Mouse (Mus musculus) liver, embryonic 14.5 days (tissue): ENCODE results near the gene Gng11. TPM values are rescaled to one million over a fixed set of nuclear protein-coding genes. Genes with fewer than 3 reads are reported as not detected.

Experiments
- ATAC-seq: fragments of 200-750 bp; cut with Nextera tagmentation; 2 replicates; pipeline ENCODE4 v1.8.0; 2017; ENCODE audit warnings: moderate number of reproducible peaks, mild to moderate bottlenecking, moderate library complexity; ENCODE audit not compliant: insufficient read depth
- DNase-seq, 3 experiments: peaks; one replicate each; pipeline ENCODE4 v3.0.0-alpha.2; 2012 to 2013; ENCODE audit warnings: low read depth in 3 of 3, low spot score in 3 of 3
- H3K27ac ChIP-seq: fragments of 300-500 bp; sonication (generic); 2 replicates; pipeline ENCODE4 v1.5.1; 2014; ENCODE audit warnings: moderate library complexity, mild to moderate bottlenecking, control low read depth, inconsistent platforms
- H3K27me3 ChIP-seq: fragments of 300-500 bp; sonication (generic); 2 replicates; pipeline ENCODE4 v1.6.1; 2014; ENCODE audit warnings: mild to moderate bottlenecking, low read length, moderate library complexity; ENCODE audit not compliant: control insufficient read depth, insufficient read depth
- H3K36me3 ChIP-seq: fragments of 300-500 bp; sonication (generic); replicated peaks from 2 replicates; pipeline ENCODE4 v1.6.1; 2014; ENCODE audit warnings: low read depth; ENCODE audit not compliant: control insufficient read depth, insufficient read depth
- H3K4me1 ChIP-seq, 2 experiments: fragments of 200-500 bp in 1 of 2; fragments of 300-500 bp in 1 of 2; sonication (generic) in 1 of 2; replicated peaks; 2 replicates each; pipeline ENCODE4 v1.6.1; 2012 to 2014; ENCODE audit warnings: antibody characterized with exemption in 1 of 2, inconsistent platforms in 1 of 2, low read length in 1 of 2; ENCODE audit not compliant: control insufficient read depth in 2 of 2, insufficient read depth in 2 of 2
- H3K4me2 ChIP-seq: fragments of 300-500 bp; sonication (generic); 2 replicates; pipeline ENCODE4 v1.6.1; 2014; ENCODE audit warnings: low read depth, mild to moderate bottlenecking, control low read depth, moderate library complexity
- H3K4me3 ChIP-seq, 2 experiments: fragments of 200-500 bp in 1 of 2; fragments of 300-500 bp in 1 of 2; sonication (generic) in 1 of 2; 2 replicates each; pipeline ENCODE4 v1.5.1; 2012 to 2014; ENCODE audit warnings: low read depth in 2 of 2, low read length in 2 of 2, mild to moderate bottlenecking in 2 of 2, control low read depth in 1 of 2, inconsistent platforms in 1 of 2, moderate library complexity in 1 of 2; ENCODE audit not compliant: insufficient read depth in 1 of 2
- H3K9ac ChIP-seq: fragments of 300-500 bp; sonication (generic); replicated peaks from 2 replicates; pipeline ENCODE4 v1.6.1; 2014; ENCODE audit warnings: mild to moderate bottlenecking, control low read depth, moderate library complexity
- H3K9me3 ChIP-seq: fragments of 300-500 bp; sonication (generic); 2 replicates; pipeline ENCODE4 v1.6.1; 2016; ENCODE audit warnings: low read length, mixed read lengths; ENCODE audit not compliant: control insufficient read depth
- CTCF ChIP-seq: IDR thresholded peaks from 2 replicates; pipeline ENCODE4 v1.5.1; 2016; ENCODE audit warnings: antibody characterized with exemption, low read depth, control low read depth
- EP300 ChIP-seq: IDR thresholded peaks from 2 replicates; pipeline ENCODE4 v1.6.1; 2016; ENCODE audit warnings: antibody characterized with exemption, low read depth
- WGBS: fragments of 180-500 bp; shearing (Covaris S2); extraction: QIAGEN DNeasy Blood & Tissue Kit; methylation state at CpG from one replicate; pipeline ENCODE4 v1.1.7; 2014; ENCODE audit not compliant: insufficient replicate concordance; 5-methylcytosine and 5-hydroxymethylcytosine counted together
- polyA plus RNA-seq, 2 experiments: library from polyadenylated mRNA; depleted of rRNA in 1 of 2; stranded (reverse) in 1 of 2; unstranded in 1 of 2; fragments of >200 nt; fragmentation: Nextera tagmentation in 1 of 2; extraction: Ambion mirVana in 1 of 2; gene quantifications; 2 replicates each; pipeline versions ENCODE4 v1.2.1 to v1.2.3; 2012 to 2014

The Gng11 gene
- polyA plus RNA-seq (2012; rRNA removed) (4.5 and 6.9 TPM in 2 replicates), polyA plus RNA-seq (2014; fragmentation: Nextera tagmentation; extraction: Ambion mirVana) (22.9 and 23.5 TPM in 2 replicates)

- DNase-seq (no peak), ATAC-seq (peak; percentile 72)
- no peaks in the 10 kb centered on the region for H3K9me3 ChIP-seq
- peaks cover 0 to 5% of the 10 kb centered on the region in 2 experiments; a peak in 1 of 4 replicates for H3K4me1 ChIP-seq
- H3K9ac ChIP-seq, result peak within 1 kb of the TSS; percentile 28
- no peaks in the 10 kb centered on the region for H3K27me3 ChIP-seq
- TF ChIP-seq CTCF, result no peak; the same call in 1 of the 2 replicates
- no peak for TF ChIP-seq EP300
- H3K36me3 ChIP-seq, result no peaks in the 10 kb centered on the region
- peak within 1 kb of the TSS; percentile 52 to 53 for H3K4me3 ChIP-seq
- 2% methylated on average over 18 of the region's 19 CpGs for WGBS
- no peak within 1 kb of the TSS for H3K27ac ChIP-seq
- H3K4me2 ChIP-seq, result peak within 1 kb of the TSS; percentile 54
These were observed at the start of gene Gng11 for GRCm38 (mm10) chr6:4003890-4004306. Gng11 (plus strand) TSS chr6:4003904.

- Histone ChIP-seq H3K36me3 (no peaks in the 10 kb centered on the region), H3K4me2 (no peak overlapping the region), H3K9ac (no peak overlapping the region), H3K4me3 (no peak overlapping the region), H3K9me3 (no peaks in the 10 kb centered on the region), H3K4me1 (no peaks in the 10 kb centered on the region), H3K27me3 (no peaks in the 10 kb centered on the region), H3K27ac (no peak overlapping the region)
- ATAC-seq, result no peak
- TF ChIP-seq EP300 (no peak), CTCF (no peak)
- no peak for DNase-seq
- WGBS, result 43% methylated on average over 4 of the region's 4 CpGs
These were observed 48.7 kb upstream of the Gng11 start for GRCm38 (mm10) chr6:3954969-3955368.

GRCm38 (mm10) chr6:3967676-3968626 is 35.8 kb upstream of the Gng11 start:
- Histone ChIP-seq H3K4me3 (peak overlapping the region in 1 of 2 experiments; percentile 25; a peak in 1 of 4 replicates), H3K9ac (no peak overlapping the region), H3K4me2 (peak overlapping the region; percentile 22; the same call in 1 of the 2 replicates), H3K36me3 (no peaks in the 10 kb centered on the region), H3K4me1 (no peaks in the 10 kb centered on the region), H3K9me3 (no peaks in the 10 kb centered on the region), H3K27ac (no peak overlapping the region), H3K27me3 (no peaks in the 10 kb centered on the region)
- WGBS, result 16% methylated on average over 31 of the region's 31 CpGs
- DNase-seq, result no peak
- TF ChIP-seq CTCF (no peak), EP300 (no peak)
- no peak for ATAC-seq

GRCm38 (mm10) chr6:3973679-3974078 is 30.0 kb upstream of the Gng11 start:
- DNase-seq, result no peak
- 31% methylated on average over 1 of the region's 1 CpGs for WGBS
- Histone ChIP-seq H3K4me3 (no peak overlapping the region), H3K27ac (no peak overlapping the region), H3K27me3 (no peaks in the 10 kb centered on the region), H3K4me1 (no peaks in the 10 kb centered on the region), H3K36me3 (no peaks in the 10 kb centered on the region), H3K9me3 (no peaks in the 10 kb centered on the region), H3K4me2 (no peak overlapping the region), H3K9ac (no peak overlapping the region)
- ATAC-seq, result no peak
- TF ChIP-seq EP300, result no peak
- TF ChIP-seq CTCF, result no peak

- Histone ChIP-seq H3K4me1 (no peaks in the 10 kb centered on the region), H3K4me3 (no peak overlapping the region), H3K36me3 (no peaks in the 10 kb centered on the region), H3K4me2 (no peak overlapping the region), H3K27me3 (no peaks in the 10 kb centered on the region), H3K9ac (no peak overlapping the region), H3K9me3 (no peaks in the 10 kb centered on the region), H3K27ac (no peak overlapping the region)
- WGBS, result 62% methylated on average over 5 of the region's 5 CpGs
- TF ChIP-seq EP300, result no peak
- no peak for TF ChIP-seq CTCF
- DNase-seq, result no peak
- no peak for ATAC-seq
These were observed 20.9 kb upstream of the Gng11 start for GRCm38 (mm10) chr6:3982661-3983284.
